Mouse (Mus musculus) erythroid progenitor cell, adult 5-6 weeks (primary cell): ENCODE data around the gene Asl. TPM values are rescaled to one million over a fixed set of nuclear protein-coding genes. Genes with fewer than 3 reads are reported as not detected.
A peak's percentile ranks its signal among the peaks of the same experiment; 100 is the strongest.

ENCODE experiments used
- ATAC-seq: replicated peaks from 2 replicates; pipeline ENCODE4 v1.8.0; 2016; ENCODE audit warnings: moderate number of reproducible peaks, mild to moderate bottlenecking, moderate TSS enrichment, inconsistent platforms; ENCODE audit not compliant: poor library complexity, low FRiP score, severe bottlenecking
- total RNA-seq, 2 experiments: library from RNA; stranded (forward) in 1 of 2; stranded (reverse) in 1 of 2; fragments of 150-400 nt in 1 of 2; fragments of 186-747, 209-891 nt in 1 of 2; gene quantifications; 2 replicates each; pipeline versions ENCODE4 v1.2.3 to v1.2.4; 2015 to 2017; ENCODE audit warnings: low replicate concordance in 2 of 2

Gene Asl
- total RNA-seq, 2 experiments from 2014 or later = 10.9 TPM; not detected in 1

DNA sequence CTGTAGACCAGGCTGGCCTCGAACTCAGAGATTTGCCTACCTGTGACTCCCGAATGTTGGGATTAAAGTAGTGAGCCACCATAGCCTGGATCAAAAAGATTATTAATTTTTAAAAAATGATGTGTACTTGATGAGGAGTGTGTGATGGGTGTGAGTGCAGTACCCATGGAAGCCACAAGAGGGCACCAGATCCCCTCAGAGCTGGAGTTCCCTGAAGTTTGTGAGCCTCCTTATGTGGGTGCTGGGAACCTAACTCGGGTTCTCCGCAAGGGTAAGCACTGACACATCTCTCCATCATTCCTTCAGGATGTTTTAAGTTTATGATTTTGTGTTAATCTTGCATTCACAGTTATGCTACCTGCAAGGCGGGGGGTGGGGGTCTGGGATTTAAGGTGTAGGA lies 18.1 kb downstream of the Asl start:
- ATAC-seq = no peak

DNA sequence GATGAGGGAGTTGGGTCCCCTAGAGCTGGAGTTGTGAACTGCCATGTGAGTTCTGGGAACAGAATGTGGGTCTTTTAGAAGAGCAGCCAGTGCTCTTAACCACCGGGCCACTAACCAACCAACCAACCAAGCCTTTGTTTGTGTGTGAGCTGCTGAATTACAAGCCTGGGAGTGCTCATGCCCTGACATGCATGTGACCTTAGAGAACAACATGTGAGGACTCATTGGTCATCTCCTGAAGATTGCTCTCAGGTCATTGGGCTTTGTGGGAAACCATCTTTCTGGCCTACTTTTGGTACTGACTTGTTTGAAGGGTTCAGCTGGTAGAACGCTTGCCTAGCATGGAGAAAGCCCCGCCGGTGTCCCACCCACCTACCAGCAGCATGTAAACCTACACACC lies 19.3 kb downstream of the Asl start:
- ATAC-seq = no peak

DNA sequence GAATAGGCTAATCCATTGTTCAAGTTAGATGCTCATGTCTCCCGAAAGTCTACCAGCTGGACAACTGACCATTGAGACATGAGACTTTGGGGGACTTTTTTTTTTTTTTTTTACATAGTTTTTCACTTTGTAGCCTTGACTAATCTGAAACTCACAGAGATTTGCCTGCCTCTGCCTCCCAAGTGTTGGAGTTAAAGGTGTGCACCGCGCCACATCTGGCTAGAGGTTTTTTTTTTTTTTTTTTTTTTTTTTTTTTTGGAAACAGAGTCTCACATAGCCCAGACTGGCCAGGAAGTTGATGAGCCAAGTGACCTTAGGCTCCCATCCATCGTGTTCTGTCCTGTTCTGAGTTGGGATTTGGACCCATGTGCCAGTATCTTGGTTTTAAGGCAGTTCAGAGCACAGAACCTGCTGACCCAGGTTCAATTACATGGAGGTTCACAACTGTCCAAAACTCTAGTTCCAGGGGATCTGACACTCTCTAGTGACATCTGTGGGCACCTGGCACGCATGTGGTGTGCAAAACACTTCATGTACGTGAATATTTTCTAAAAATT lies 20.9 kb downstream of the Asl start:
- ATAC-seq = no peak

DNA sequence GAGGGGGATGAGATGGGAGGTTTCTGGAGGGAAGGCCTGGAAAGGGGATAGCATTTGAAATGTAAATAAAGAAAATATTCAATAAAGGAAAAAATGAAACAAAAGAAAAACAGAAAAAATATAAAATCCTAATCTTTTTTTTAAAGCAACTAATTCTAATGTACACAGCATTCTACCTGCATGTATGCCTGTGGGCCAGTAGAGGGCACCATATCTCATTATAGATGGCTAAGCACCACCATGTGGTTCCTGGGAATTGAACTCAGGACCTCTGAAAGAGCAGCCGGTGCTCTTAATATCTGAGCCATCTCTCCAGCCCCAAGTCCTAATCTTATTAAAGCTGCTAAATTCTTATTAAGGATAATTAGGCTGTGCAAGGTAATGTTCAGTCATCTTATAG lies 21.7 kb downstream of the Asl start:
- ATAC-seq = no peak

DNA sequence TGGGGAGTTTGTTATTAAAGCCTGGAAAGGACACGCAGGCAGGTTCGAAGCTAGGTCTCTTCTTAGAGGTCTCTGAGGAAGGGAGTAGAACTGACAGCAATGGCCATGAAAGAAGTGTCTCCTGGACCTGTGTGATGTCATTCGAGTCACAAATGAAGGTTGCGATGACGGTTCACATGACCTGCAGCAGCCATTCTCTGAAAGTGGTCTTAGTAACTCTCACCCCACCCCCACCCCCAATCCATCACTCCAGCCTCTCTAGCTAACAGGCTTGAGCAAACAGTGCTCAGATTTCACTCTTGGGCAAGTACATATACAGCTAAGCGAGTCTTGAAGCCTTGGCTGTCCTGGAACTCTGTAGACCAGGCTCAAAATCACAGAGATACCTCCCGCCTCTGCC lies 25.8 kb downstream of the Asl start:
- ATAC-seq = no peak

DNA sequence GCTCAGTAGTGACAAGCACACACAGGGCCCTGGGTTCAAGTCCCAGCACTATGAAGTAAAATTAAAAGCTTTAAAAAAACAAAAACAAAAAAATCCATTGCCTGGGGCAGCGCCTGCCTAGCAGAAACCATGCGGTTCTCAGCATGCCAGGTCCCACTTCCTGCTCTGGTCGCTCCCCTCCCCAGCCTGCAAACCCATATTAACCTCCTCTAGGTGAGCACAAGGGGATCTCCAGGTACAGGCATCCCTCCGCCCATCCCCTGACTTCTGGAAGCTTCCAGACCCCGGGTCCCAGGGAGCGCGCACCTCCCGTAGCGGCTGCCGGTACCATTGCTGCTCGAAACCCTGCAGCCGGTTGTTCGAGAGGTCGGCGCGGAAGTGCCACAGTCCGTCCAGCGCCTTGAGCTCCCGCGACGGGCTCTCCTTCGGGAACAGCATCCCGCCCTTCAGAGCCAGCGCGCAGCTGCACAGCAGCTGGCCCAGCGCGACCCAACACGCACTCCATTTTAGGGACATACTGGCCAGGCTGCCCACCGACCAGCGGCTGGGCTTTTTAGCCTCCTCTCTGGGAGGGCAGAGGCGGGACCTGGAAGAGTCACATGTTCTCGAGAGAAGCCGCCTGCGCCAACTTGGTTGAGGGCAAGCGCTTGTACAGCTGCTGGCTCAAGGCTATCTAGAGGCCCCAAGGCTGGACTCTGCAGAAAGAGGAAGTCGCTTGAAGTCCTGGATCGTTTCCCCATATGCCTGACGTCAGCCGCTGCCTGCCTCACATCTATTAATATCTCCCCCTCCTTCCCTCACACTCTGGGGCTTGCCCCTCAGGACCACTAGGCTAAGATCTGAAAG lies 26.5 kb downstream of the Asl start, which contains the start of gene Gusb:
TSS of gene Gusb (minus strand) at position 749 of the 846 bp plus-strand sequence.
- peak; percentile 76 for ATAC-seq

DNA sequence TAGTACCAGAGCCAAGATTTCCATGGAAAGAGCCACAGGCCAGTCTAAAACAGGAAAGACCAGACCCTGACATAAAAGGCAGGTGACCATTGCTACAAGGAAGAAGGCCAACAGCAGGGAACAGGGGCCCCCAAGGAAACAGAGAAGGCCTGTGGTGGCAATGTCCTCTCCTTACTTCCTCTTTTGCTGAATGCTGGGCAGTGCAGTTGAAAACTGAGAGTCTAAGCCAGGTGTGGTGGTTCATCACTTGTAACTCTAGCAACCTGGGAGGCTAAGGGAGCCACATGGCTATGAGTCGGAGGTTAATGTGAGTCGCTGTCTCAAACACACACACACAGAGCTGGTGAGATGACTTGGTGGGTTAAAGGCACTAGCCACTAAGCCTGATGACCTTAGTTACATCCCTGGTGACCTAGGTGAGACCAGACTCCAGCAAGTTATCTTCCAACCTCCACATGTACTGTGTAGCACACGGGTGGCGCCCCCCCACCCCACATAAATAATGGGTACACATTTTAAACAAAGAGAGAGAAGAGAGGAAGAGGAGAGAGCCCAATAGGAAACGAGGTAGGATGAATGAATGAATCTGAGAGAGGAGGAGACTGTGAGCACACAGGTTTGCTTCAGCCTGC lies 27.6 kb downstream of the Asl start:
- ATAC-seq = no peak

DNA sequence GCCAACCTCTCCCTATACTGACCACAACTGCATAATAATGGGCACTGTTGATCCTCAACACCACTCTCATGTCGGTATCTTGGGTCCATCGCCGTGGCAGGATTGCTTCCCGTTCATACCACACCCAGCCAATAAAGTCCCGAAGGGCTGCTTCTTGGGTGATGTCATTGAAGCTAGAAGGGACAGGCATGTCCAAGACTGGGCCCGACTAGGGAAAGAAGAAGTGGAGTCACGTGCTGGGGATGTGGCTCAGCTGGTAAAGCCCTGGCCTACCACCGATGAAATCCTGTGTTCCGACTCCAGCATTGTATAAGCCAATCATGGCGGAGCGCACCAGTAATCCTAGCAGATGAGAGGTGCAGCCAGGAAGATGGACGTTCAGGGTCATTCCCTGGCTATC lies 28.3 kb downstream of the Asl start:
- no peak for ATAC-seq

DNA sequence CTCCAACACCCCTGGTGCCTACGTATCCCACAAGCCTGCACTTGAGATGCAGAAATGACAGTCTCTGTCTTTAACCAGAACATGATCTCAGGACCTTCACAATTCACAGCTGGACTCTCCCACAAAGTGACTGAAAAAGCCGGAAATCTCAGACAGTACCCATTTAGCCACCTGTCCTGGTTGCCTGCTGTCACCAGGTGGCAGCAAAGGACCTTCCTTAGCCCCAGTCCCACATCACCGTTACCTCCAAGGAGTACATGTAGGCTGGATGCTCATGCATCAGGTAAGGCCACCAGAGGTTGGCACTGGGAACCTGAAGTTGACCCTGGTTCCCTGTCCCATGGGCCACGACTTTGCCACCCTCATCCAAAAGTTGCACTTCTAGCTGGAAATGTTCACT lies 29.9 kb downstream of the Asl start:
- peak; percentile 77 for ATAC-seq

DNA sequence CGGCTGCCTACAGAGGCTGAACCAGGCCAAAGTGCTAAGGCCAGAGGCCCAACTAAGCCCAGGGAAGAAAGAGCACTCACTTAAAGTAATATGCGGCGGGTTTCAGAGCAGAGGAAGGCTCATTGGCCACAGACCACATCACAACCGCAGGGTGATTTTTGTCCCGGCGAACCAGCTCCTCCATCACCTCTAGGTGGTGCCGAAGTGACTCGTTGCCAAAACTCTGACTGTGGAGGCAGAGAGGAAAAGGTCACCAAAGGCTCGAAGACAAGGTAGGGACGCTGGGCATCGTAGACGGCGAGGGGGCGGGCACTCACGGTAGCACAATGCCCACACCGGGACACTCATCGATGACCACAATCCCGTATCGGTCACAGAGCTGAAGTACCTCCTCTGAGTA lies 31.3 kb downstream of the Asl start:
- no peak for ATAC-seq

DNA sequence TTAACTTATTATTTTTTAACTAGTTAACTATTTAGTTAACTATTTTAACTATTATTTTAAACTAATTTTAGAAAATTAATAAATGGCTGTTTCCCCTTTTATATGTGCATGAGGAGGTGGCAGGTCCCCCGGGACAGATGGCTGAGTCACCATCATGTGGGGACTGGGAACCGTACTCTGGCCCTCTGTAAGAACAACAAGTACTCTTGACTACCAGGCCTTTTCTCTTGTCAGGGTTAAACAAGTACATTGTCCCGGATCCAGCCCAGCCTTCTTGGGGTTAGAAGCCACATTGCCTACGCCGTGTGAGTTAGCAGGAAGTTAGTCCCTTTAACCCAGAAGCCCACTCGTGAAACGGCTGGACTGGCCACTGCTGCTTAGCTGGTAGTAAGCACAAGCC lies 34.1 kb downstream of the Asl start:
- no peak for ATAC-seq

DNA sequence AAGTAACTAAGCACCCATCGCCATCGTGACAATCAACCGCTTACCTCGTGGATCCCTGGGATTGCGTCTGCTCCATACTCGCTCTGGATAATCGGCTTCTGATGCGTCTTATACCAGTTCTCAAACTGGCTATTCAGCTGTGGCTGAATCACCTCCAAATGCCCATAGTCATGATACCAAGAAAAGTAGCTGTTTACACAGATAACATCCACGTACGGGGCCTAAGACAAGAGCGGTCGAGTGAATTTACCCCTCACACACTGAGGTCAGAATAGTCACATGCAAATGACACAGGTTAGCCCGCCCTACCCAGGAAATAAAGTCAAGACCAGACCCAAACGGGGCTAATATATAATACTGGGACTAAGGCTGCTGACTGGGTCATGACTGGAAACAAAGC lies 35.7 kb downstream of the Asl start:
- ATAC-seq = no peak

DNA sequence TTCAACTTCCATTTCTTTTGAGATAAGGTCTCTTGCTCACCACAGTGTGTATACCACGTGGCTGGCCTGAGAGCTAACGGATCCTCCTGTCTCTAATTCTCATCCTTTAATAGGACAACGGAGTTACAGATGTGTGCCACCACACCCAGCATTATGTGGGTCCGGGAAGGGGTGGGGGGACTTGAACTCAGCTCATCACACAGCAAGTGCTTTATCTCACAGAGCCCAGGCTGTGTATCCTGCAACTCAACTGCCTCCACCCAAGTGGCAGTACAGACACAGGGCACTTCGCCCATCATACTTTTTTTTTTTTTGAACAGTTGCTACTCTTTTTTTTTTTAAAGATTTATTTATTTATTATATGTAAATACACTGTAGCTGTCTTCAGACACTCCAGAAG lies 37.1 kb downstream of the Asl start:
- peak; percentile 91 for ATAC-seq

DNA sequence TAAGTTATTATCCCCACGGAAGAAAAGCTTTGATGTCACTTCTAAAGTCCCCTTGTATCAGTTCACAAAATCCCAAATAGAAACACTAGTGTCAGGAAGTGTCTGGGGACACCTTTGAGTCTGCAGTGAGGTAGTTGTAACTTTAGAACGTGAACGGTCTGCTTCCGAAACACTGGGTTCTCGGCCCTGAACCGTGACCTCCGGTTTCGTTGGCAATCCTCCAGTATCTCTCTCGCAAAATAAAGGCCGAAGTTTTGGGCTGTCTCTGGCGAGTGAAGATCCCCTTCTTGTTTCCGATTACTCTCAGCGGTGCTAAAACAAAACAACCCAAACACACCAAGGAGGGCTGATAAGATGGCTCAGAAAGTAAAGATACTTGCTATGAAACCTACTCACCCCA lies 39.7 kb downstream of the Asl start:
- ATAC-seq = no peak

DNA sequence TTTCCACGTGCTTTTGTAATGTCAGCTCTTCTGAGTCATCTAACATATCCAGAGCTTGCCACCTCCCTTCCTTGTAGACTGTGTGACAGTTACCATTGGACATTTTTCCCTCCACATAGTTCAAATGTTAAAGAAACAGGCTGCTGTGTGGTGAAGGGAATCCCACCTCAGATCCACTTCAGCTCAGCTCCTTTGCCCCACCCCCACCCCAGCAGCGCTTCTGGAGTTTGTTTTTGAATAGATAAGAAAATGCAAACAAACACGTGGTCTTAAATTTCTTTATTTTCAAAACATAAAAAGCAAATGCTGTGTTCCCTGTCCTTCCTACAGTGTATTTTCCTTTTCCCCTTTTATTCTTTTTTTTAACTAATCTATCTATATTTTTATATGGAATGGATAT lies 48.8 kb downstream of the Asl start:
- ATAC-seq = peak; percentile 70

DNA sequence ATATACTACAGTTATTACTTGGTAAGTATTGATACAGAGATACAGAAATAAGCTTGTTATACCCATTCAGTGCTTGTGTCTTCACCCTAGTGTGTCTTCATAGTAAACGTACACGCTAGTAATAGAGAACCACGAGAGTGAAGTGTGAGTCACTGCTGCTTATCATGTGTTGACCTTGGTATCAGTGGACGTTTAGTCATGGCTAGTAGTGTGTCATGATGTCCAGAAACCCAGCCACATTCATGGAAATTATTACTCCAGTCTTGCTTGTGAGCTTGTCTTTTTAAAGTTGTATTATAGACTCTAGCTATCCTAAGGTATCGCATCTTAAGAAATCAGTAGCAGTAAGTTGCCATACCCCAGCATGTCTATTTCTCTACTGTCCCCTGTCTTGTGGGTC lies 50.4 kb downstream of the Asl start:
- no peak for ATAC-seq

DNA sequence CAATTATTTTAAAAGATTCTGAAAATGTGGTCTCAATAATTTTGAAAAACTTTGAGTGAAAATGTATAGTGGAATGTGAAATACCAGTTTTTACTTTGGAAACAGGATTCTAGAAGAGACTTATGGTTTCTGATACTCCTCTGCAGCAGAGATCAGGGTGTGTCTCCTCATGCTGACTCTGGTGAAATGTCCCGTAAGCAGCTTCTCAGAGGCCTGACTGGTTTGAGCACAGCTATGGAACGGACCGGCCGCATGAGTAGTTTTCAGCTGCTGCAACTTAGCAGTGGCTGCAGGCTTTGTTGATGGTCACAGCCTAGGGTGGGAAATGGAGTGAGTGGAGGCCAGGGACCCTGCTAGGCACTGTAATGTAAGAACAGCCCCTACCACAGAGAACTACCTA lies 51.3 kb downstream of the Asl start:
- ATAC-seq = peak; percentile 61

DNA sequence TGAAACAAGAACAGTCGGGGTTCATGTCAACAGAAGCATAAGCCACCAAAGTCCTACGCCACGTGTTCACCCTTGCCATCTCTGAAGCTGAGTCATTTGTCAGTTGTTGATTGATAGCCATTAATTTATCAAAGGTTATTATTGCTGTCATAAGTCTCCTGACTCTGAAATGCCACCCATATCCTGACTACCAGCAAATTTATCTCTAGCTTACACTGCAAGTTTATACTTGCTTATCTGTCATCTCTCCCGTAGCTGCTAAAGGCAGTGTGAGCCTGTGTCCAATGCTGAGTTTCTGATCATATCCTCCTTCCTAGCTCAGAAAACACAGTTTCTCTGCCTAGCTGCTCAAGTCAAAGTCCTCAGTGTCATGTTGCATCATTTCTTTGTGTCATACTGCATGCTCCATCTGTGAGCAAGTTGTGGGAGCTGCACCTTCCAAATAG lies 54.2 kb downstream of the Asl start:
- peak; percentile 82 for ATAC-seq

DNA sequence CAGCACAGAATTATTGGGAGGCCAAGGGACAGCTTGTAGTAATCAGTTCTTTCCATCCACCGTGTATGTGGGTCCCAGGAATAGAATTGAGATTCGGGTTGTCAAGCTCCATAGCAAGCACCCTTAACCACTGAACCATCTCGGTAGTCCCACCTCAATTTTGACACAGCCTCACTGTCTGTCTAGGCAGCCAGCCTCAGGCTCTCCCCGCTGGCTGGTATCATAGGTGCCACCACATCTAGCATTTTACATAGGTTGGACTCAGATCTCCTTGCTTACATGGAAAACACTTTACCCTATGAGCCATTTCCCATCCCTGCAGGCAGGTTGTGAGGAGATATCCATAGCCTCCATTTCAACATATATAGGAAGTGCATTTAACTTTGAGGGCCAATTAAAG lies 54.7 kb downstream of the Asl start:
- peak; percentile 26; the same call in 1 of the 2 replicates for ATAC-seq

DNA sequence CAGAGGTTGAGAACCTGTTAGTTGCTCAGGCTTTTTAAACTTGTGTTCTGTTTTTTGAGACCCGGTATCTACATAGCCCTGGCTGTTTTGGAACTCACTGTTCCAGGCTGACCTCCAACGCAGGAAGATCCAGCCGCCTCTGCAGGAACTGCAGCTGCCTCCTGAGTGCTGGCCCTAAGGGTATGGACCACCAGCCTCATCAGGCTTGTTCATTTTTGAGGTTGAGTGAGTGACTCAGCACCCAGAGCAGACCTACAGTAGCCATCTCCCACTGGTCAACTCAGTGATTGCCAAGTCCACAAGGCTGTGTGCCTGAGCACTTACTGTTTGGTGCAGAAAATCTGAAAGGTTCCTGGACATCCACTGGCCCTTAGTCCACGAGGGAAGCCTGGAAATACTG lies 57.6 kb downstream of the Asl start:
- no peak for ATAC-seq

DNA sequence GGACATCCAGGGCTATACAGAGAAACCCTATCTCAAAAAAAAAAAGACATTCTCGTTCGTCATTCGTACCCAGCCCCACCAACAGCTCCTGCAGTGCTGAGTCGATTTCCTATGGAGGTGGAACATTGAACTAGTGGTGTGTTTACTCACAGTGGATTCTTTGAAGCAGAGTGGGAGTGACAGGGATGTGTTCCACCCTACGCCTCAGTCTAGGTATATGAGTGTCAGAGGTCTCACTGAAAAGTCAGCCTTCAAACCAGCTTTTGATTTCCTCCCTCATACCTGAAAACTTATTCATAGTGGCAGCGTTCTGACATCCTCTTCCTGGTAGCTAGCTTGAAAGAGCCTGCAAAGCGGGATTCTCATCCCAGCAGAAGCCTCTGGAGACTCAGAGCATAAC lies 60.6 kb downstream of the Asl start:
- ATAC-seq = no peak
